ENCODE assay signal across 8 mouse cellular contexts in genomic region chr7:6731930-6732329, GRCm38 (mm10). TPM values are rescaled to one million over a fixed set of nuclear protein-coding genes. Genes with fewer than 3 reads are reported as not detected.
DNase-seq lines count a peak whose midpoint lies in the region; ATAC-seq and TF ChIP-seq lines count a peak whose summit lies in the region.

No protein-coding gene starts in this region.

- H3K9me3 ChIP-seq in heart, embryonic 10.5 days, result peaks cover 40% of the 10 kb centered on the region
- peaks cover 28% of the 10 kb centered on the region for H3K9me3 ChIP-seq in hindbrain, embryonic 12.5 days (replicated peaks)
- H3K9me3 ChIP-seq in midbrain, embryonic 12.5 days, result peaks cover 26% of the 10 kb centered on the region

- WGBS in heart, embryonic 10.5 days, result 55% methylated on average over 4 of the region's 4 CpGs
- WGBS in hindbrain, embryonic 12.5 days, result 54% methylated on average over 4 of the region's 4 CpGs
- 45% methylated on average over 4 of the region's 4 CpGs for WGBS in midbrain, embryonic 12.5 days

- peak overlapping the region; percentile 52 for H3K9ac ChIP-seq in hindbrain, embryonic 12.5 days
- peak overlapping the region; percentile 43; the same call in 1 of the 2 replicates for H3K9ac ChIP-seq in midbrain, embryonic 12.5 days (replicated peaks)

- H3K4me1 ChIP-seq in heart, embryonic 10.5 days, result no peaks in the 10 kb centered on the region
- no peaks in the 10 kb centered on the region for H3K4me1 ChIP-seq in hindbrain, embryonic 12.5 days
- H3K4me1 ChIP-seq in midbrain, embryonic 12.5 days, result no peaks in the 10 kb centered on the region

- peak overlapping the region; percentile 68 for H3K4me3 ChIP-seq in heart, embryonic 10.5 days
- peak overlapping the region; percentile 59 for H3K4me3 ChIP-seq in hindbrain, embryonic 12.5 days
- H3K4me3 ChIP-seq in midbrain, embryonic 12.5 days, result peak overlapping the region; percentile 59

- DNase-seq in heart, embryonic 10.5 days (ENCODE audit: low spot score), result peak; percentile 65
- DNase-seq in heart, adult 8-10 months (ENCODE audit: low spot score), result no peak
- DNase-seq in brain, embryonic 14.5 days (ENCODE audit: low read depth), result peak; percentile 37
- no peak for DNase-seq in testis, postnatal 10 days (ENCODE audit: low spot score)
- no peak for DNase-seq in thymus, postnatal 10 days (ENCODE audit: low spot score in 2 of 2)
- no peak for DNase-seq in gastrocnemius, postnatal 25 days

- no peak for TF ChIP-seq CTCF in brain, embryonic 14.5 days (IDR thresholded peaks at IDR 0.05; ENCODE audit: borderline replicate concordance, extremely low read depth, insufficient read depth, insufficient read length)

- peaks cover 11% of the 10 kb centered on the region for H3K36me3 ChIP-seq in heart, embryonic 10.5 days
- H3K36me3 ChIP-seq in hindbrain, embryonic 12.5 days, result no peaks in the 10 kb centered on the region
- no peaks in the 10 kb centered on the region for H3K36me3 ChIP-seq in midbrain, embryonic 12.5 days

- H3K27ac ChIP-seq in heart, embryonic 10.5 days, result peak overlapping the region; percentile 89
- H3K27ac ChIP-seq in hindbrain, embryonic 12.5 days, result peak overlapping the region; percentile 40; the same call in 1 of the 2 replicates
- 0 out of 2 replicates have a peak overlapping the region, but pooled peaks have one; percentile 32 for H3K27ac ChIP-seq in midbrain, embryonic 12.5 days (replicated peaks)

- no peaks in the 10 kb centered on the region for H3K27me3 ChIP-seq in heart, embryonic 10.5 days (ENCODE audit: insufficient read depth, poor library complexity, severe bottlenecking)
- no peaks in the 10 kb centered on the region for H3K27me3 ChIP-seq in hindbrain, embryonic 12.5 days
- no peaks in the 10 kb centered on the region for H3K27me3 ChIP-seq in midbrain, embryonic 12.5 days

- TF ChIP-seq POLR2A in brain, embryonic 14.5 days (IDR thresholded peaks at IDR 0.05; ENCODE audit: borderline replicate concordance, extremely low read depth, insufficient read depth, insufficient read length, poor library complexity, severe bottlenecking), result no peak

- H3K4me2 ChIP-seq in hindbrain, embryonic 12.5 days (replicated peaks), result peak overlapping the region; percentile 56
- H3K4me2 ChIP-seq in midbrain, embryonic 12.5 days (replicated peaks), result peak overlapping the region; percentile 60

- ATAC-seq in hindbrain, embryonic 12.5 days (ENCODE audit: low FRiP score), result no peak
- no peak for ATAC-seq in midbrain, embryonic 12.5 days (ENCODE audit: low FRiP score, low read depth)

RNA-seq across cellular contexts. Expression of gene Usp29, which starts 1.6 kb away (rescaled TPM):
- 11.4 and 20.7 TPM in 2 replicates for polyA plus RNA-seq in heart, embryonic 10.5 days (2016; fragmentation: Nextera tagmentation; extraction: Ambion mirVana)
- total RNA-seq in heart, adult 8-10 months (2022), result not detected
- 21.1 and 38.4 TPM in 2 replicates for polyA plus RNA-seq in brain, embryonic 14.5 days (2012; rRNA removed)
- polyA plus RNA-seq in hindbrain, embryonic 12.5 days (2016; fragmentation: Nextera tagmentation; extraction: Ambion mirVana), result 20.3 and 22.8 TPM in 2 replicates
- polyA plus RNA-seq in midbrain, embryonic 12.5 days (2016; fragmentation: Nextera tagmentation; extraction: Ambion mirVana), result 17.5 and 18.9 TPM in 2 replicates
- 1 to 10 TPM in 1 of 2 experiments, under 1 TPM in 1; 0.56 to 1.5 TPM for total RNA-seq in gastrocnemius, postnatal 25 days (2021)

RNA-seq across cellular contexts. Expression of gene Peg3, which starts 1.7 kb away (rescaled TPM):
- polyA plus RNA-seq in heart, embryonic 10.5 days (2016; fragmentation: Nextera tagmentation; extraction: Ambion mirVana), result 198 and 307 TPM in 2 replicates
- 1 to 10 TPM; 3.1 to 5.9 (median 4.3) TPM for total RNA-seq in heart, adult 8-10 months (2022)
- 58.8 and 88.4 TPM in 2 replicates for polyA plus RNA-seq in brain, embryonic 14.5 days (2012; rRNA removed)
- 175 and 205 TPM in 2 replicates for polyA plus RNA-seq in hindbrain, embryonic 12.5 days (2016; fragmentation: Nextera tagmentation; extraction: Ambion mirVana)
- polyA plus RNA-seq in midbrain, embryonic 12.5 days (2016; fragmentation: Nextera tagmentation; extraction: Ambion mirVana), result 104 and 105 TPM in 2 replicates
- 10 to 100 TPM; 22.2 to 34.2 TPM for total RNA-seq in gastrocnemius, postnatal 25 days (2021)

RNA-seq across cellular contexts. Expression of gene Zim1, which starts 35.7 kb away (rescaled TPM):
- polyA plus RNA-seq in heart, embryonic 10.5 days (2016; fragmentation: Nextera tagmentation; extraction: Ambion mirVana), result 9.4 and 17.2 TPM in 2 replicates
- total RNA-seq in heart, adult 8-10 months (2022), result 1 to 10 TPM; 2.3 to 4.0 (median 3.2) TPM
- polyA plus RNA-seq in brain, embryonic 14.5 days (2012; rRNA removed), result 13.2 and 18.1 TPM in 2 replicates
- polyA plus RNA-seq in hindbrain, embryonic 12.5 days (2016; fragmentation: Nextera tagmentation; extraction: Ambion mirVana), result 2.3 and 3.0 TPM in 2 replicates
- 0.86 and 1.1 TPM in 2 replicates for polyA plus RNA-seq in midbrain, embryonic 12.5 days (2016; fragmentation: Nextera tagmentation; extraction: Ambion mirVana)
- total RNA-seq in gastrocnemius, postnatal 25 days (2021), result 10 to 100 TPM; 13.6 to 18.2 TPM

Comparison
In these comparisons a context has a peak if more than half of its experiments do, and no peak if none do; other contexts are left out.
1. DNase-seq: peak in heart, embryonic 10.5 days (single experiment) and brain, embryonic 14.5 days (single experiment); none in heart, adult 8-10 months (single experiment), testis, postnatal 10 days (single experiment), thymus, postnatal 10 days (0 of 2) and gastrocnemius, postnatal 25 days (single experiment).
2. H3K27ac ChIP-seq: peak in every context shown above with its lines; median percentile 89 in heart, embryonic 10.5 days; 40 in hindbrain, embryonic 12.5 days; 32 in midbrain, embryonic 12.5 days.
3. Peak in every context shown above with its lines, with median percentiles within 50 percentile points of each other: H3K4me3 ChIP-seq.